Mouse (Mus musculus): ENCODE data around the gene Avpi1. TPM values are rescaled to one million over a fixed set of nuclear protein-coding genes. Genes with fewer than 3 reads are reported as not detected.
A peak's percentile ranks its signal among the peaks of the same experiment; 100 is the strongest.

The Avpi1 gene
- total and polyA plus RNA-seq, 2 experiments from 2014 or later: 16.4 to 23.7 TPM

DNA sequence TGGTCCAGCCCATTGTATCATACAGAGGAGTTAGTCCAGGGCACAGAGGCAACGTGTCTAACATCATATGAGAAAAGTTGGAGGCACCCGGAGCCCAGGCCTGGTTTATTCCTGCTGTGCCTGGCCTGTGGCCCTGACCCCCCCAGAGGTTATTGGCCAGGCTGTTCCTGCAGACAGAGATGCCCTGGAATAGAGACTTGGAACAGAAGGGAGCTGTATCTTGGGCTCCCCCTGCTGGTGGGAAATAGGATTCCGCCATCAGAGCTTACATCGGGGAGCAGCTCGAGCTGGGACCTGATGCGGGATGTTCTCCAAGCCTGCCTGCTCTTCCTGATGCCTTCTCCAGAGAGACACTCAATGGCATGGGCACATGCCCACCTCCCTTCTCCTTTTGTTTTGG lies 23.1 kb upstream of the Avpi1 start:
- no peaks in the 10 kb centered on the region for H3K36me3 ChIP-seq (ENCODE audit: insufficient read depth, low read length)
- H3K27ac ChIP-seq: no peak overlapping the region
- WGBS: 6% methylated on average over 6 of the region's 6 CpGs
- no peaks in the 10 kb centered on the region for H3K27me3 ChIP-seq (ENCODE audit: insufficient read depth, low read length)
- no peak overlapping the region for H3K4me2 ChIP-seq (ENCODE audit: low read depth, low read length)
- H3K4me1 ChIP-seq (ENCODE audit: insufficient read depth, low read length): 0 out of 2 replicates have a peak, but pooled peaks cover 4% of the 10 kb centered on the region
- ATAC-seq (peak; percentile 43; the same call in 1 of the 2 replicates), DNase-seq (ENCODE audit: low spot score) (peak; percentile 84)
- no peaks in the 10 kb centered on the region for H3K9me3 ChIP-seq (ENCODE audit: low read length)
- peak; percentile 93 for TF ChIP-seq CTCF (IDR thresholded peaks at IDR 0.05; ENCODE audit: low read depth)
- H3K9ac ChIP-seq (replicated peaks; ENCODE audit: low read length): no peak overlapping the region
- H3K4me3 ChIP-seq (ENCODE audit: low read length): no peak overlapping the region

DNA sequence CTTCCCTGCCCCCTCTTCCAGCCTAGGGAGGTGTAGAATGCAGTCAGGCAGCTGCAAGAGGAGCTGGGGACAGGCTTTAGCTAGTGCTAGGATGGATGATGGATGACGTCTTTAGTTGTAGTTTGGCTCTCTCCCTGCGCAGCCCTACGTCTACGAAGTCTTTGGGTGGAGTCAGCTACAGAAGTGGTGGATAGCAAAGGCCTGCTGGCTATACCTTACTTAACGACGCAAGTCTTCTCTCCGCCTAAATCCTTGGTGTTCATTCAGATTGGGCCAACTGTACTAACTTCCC lies 19.7 kb upstream of the Avpi1 start:
- WGBS: 26% methylated on average over 7 of the region's 7 CpGs

DNA sequence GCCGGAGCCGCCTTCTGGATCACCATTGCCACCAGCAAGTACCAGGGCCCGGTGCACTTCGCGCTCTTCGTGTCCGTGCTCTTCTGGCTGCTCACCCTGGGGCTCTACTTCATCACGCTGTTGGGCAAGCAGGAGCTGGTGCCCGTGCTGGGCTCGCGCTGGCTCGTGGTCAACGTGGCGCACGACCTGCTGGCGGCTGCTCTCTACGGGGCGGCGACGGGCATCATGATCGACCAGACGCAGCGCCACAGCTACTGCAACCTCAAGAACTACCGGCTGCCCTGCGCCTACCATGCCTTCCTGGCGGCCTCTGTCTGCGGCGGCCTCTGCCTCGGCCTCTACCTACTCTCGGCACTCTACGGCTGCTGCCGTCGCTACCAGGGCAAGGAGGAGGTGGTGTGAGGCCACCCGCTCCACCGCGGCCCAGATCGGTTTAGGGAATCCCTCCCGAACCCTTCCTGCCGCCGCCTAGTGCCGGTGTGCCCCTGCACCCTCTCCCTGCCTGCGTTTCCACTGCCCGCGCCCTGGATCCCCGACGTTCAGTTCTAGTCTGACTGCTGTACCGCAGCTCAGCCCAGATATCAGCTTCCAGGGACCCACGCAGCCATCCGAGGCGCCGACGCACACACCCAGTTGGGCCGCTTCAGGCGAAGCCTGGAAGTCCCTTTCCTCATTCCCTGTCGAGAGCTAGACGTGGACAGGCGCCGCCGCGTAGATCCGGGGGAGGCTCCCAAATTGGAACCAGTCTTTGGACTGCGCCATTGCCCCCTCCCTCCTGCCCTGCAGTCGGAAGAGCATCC lies 19.1 kb upstream of the Avpi1 start:
- Histone ChIP-seq H3K9ac (replicated peaks; ENCODE audit: low read length) (peak overlapping the region; percentile 76), H3K4me1 (ENCODE audit: insufficient read depth, low read length) (0 out of 2 replicates have a peak, but pooled peaks cover 4% of the 10 kb centered on the region), H3K4me3 (ENCODE audit: low read length) (peak overlapping the region; percentile 57), H3K9me3 (ENCODE audit: low read length) (no peaks in the 10 kb centered on the region), H3K27me3 (ENCODE audit: insufficient read depth, low read length) (no peaks in the 10 kb centered on the region), H3K27ac (peak overlapping the region; percentile 74), H3K36me3 (ENCODE audit: insufficient read depth, low read length) (no peaks in the 10 kb centered on the region), H3K4me2 (ENCODE audit: low read depth, low read length) (peak overlapping the region; percentile 83)
- TF ChIP-seq CTCF (IDR thresholded peaks at IDR 0.05; ENCODE audit: low read depth): no peak
- WGBS: 1% methylated on average over 55 of the region's 63 CpGs
- DNase-seq (ENCODE audit: low spot score) (peak; percentile 64), ATAC-seq (peak; percentile 53)

More for the DNA sequence above, 19.7 kb upstream of the Avpi1 start:
- Histone ChIP-seq H3K9me3 (ENCODE audit: low read length) (no peaks in the 10 kb centered on the region), H3K36me3 (ENCODE audit: insufficient read depth, low read length) (no peaks in the 10 kb centered on the region), H3K4me3 (ENCODE audit: low read length) (peak overlapping the region; percentile 57), H3K4me2 (ENCODE audit: low read depth, low read length) (peak overlapping the region; percentile 83), H3K27ac (no peak overlapping the region), H3K27me3 (ENCODE audit: insufficient read depth, low read length) (no peaks in the 10 kb centered on the region), H3K9ac (replicated peaks; ENCODE audit: low read length) (peak overlapping the region; percentile 76), H3K4me1 (ENCODE audit: insufficient read depth, low read length) (0 out of 2 replicates have a peak, but pooled peaks cover 4% of the 10 kb centered on the region)
- ATAC-seq (peak; percentile 33; the same call in 1 of the 2 replicates), DNase-seq (ENCODE audit: low spot score) (no peak)
- no peak for TF ChIP-seq CTCF (IDR thresholded peaks at IDR 0.05; ENCODE audit: low read depth)

DNA sequence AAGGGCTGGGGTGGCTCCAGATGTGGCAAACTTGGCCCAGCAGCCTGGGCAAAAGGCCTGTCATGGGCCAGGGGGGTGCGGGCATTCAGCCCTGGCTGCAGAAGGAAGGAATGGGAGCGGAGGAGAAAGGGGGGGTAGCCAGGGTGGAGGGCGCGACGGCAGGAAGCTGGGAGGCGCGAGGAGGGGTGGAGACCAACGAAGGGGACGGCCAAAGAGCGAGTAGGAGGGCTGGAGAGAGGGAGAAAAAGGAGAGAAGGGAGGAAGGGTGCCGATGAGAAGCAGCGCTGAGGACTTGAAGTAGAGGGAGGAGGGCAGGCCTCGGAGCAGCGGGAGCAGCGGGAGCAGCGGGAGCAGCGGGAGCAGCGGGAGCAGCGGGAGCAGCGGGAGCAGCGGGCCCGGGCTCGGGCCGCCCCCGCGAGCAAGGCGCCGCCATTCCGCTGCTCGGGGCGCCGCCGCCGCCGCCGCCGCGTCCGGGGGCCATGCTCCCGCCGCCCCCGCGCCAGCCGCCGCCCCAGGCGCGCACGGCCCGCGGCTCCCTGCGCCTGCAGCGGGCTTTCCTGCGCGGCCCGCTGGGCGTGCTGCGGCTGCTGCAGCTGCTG lies 18.4 kb upstream of the Avpi1 start, which contains the start of gene Marveld1:
Gene Marveld1, plus strand, starts transcription at position 231 of the 599 bp plus-strand sequence.
- Histone ChIP-seq H3K4me3 (ENCODE audit: low read length) (peak within 1 kb of the TSS; percentile 57), H3K9me3 (ENCODE audit: low read length) (no peaks in the 10 kb centered on the region), H3K27ac (peak within 1 kb of the TSS; percentile 74), H3K4me1 (ENCODE audit: insufficient read depth, low read length) (0 out of 2 replicates have a peak, but pooled peaks cover 4% of the 10 kb centered on the region), H3K36me3 (ENCODE audit: insufficient read depth, low read length) (no peaks in the 10 kb centered on the region), H3K27me3 (ENCODE audit: insufficient read depth, low read length) (no peaks in the 10 kb centered on the region), H3K4me2 (ENCODE audit: low read depth, low read length) (peak within 1 kb of the TSS; percentile 83), H3K9ac (replicated peaks; ENCODE audit: low read length) (peak within 1 kb of the TSS; percentile 76)
- peak; percentile 9; the same call in 1 of the 2 replicates for TF ChIP-seq CTCF (IDR thresholded peaks at IDR 0.05; ENCODE audit: low read depth)
- 1% methylated on average over 41 of the region's 57 CpGs for WGBS
- peak; percentile 50 for ATAC-seq
- DNase-seq (ENCODE audit: low spot score): peak; percentile 57

DNA sequence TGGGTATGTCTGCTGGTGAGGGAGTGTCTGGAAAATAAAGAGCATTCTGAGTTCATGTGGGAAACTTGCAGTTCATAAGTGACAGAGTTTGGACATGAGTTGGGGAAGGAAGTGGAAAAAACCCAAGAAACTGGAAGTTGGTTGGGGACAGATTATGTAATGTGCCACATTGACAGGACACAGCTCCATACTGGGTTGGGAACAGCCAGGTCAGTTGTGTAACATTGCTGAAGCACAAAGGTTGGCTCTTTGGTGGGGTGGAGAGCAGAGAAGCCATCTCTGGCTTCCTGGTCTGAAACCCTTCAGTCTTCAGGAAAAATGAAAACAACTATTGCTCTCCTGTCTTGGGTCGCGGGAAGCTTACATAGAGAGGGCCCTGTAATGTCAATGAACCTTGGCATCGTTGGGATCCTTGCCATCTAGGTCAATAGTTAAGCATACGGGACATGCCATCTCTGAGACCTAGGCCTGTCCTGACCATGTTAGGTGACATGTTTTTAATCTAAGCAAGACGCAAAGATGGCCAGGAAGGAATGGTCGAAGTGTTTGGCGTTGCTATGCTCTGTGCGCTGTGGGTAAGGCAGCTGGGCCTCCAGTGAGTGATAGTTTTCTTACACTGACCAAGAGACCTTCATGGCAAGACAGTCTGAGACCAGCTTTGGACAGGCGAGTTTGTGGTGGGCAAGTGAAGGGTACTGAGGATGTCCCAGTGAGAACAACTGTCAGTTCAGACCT lies 17.6 kb upstream of the Avpi1 start:
- H3K27ac ChIP-seq: peak overlapping the region; percentile 74
- H3K4me2 ChIP-seq (ENCODE audit: low read depth, low read length): no peak overlapping the region
- no peaks in the 10 kb centered on the region for H3K9me3 ChIP-seq (ENCODE audit: low read length)
- no peak overlapping the region for H3K4me3 ChIP-seq (ENCODE audit: low read length)
- no peak overlapping the region for H3K9ac ChIP-seq (replicated peaks; ENCODE audit: low read length)
- 88% methylated on average over 9 of the region's 9 CpGs for WGBS
- TF ChIP-seq CTCF (IDR thresholded peaks at IDR 0.05; ENCODE audit: low read depth): no peak
- ATAC-seq (no peak), DNase-seq (ENCODE audit: low spot score) (no peak)
- H3K4me1 ChIP-seq (ENCODE audit: insufficient read depth, low read length): 0 out of 2 replicates have a peak, but pooled peaks cover 4% of the 10 kb centered on the region
- H3K36me3 ChIP-seq (ENCODE audit: insufficient read depth, low read length): no peaks in the 10 kb centered on the region
- H3K27me3 ChIP-seq (ENCODE audit: insufficient read depth, low read length): no peaks in the 10 kb centered on the region

DNA sequence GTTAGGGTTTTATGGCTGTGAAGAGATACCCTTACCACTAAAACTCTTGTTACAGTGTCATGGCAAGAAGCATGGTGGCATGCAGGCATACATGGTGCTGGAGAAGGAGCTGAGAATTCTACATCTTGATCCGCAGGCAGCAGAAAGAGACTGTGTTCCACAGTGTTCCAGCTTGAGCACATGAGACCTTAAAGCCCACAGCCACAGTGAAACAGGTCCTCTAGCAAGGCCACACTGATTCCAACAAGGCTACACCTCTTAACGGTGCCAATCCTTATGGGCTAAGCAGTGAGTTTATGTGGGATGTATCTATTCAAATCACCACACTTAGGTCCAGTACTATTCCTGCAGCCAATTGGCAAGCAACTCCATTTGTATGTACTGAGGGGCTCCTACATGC lies 16.9 kb upstream of the Avpi1 start:
- 0 out of 2 replicates have a peak, but pooled peaks cover 4% of the 10 kb centered on the region for H3K4me1 ChIP-seq (ENCODE audit: insufficient read depth, low read length)
- no peak overlapping the region for H3K4me3 ChIP-seq (ENCODE audit: low read length)
- WGBS: 94% methylated on average over 2 of the region's 2 CpGs

More for the DNA sequence above, 16.9 kb upstream of the Avpi1 start:
- no peaks in the 10 kb centered on the region for H3K27me3 ChIP-seq (ENCODE audit: insufficient read depth, low read length)
- H3K9me3 ChIP-seq (ENCODE audit: low read length): no peaks in the 10 kb centered on the region
- ATAC-seq (no peak), DNase-seq (ENCODE audit: low spot score) (no peak)
- TF ChIP-seq CTCF (IDR thresholded peaks at IDR 0.05; ENCODE audit: low read depth): no peak
- no peak overlapping the region for H3K9ac ChIP-seq (replicated peaks; ENCODE audit: low read length)
- H3K27ac ChIP-seq: no peak overlapping the region
- no peak overlapping the region for H3K4me2 ChIP-seq (ENCODE audit: low read depth, low read length)
- H3K36me3 ChIP-seq (ENCODE audit: insufficient read depth, low read length): no peaks in the 10 kb centered on the region
